Mouse (Mus musculus) erythroblast, embryonic 14.5 days (primary cell): ENCODE measurements around the gene Klhl5. TPM values are rescaled to one million over a fixed set of nuclear protein-coding genes. Genes with fewer than 3 reads are reported as not detected.

Experiments used
- H3K27me3 ChIP-seq: 2 replicates; pipeline ENCODE4 v1.6.1; 2012; ENCODE audit warnings: inconsistent platforms; ENCODE audit not compliant: control insufficient read depth
- H3K36me3 ChIP-seq: 2 replicates; pipeline ENCODE4 v1.6.1; 2012; ENCODE audit warnings: mild to moderate bottlenecking, inconsistent platforms; ENCODE audit not compliant: control insufficient read depth
- H3K4me1 ChIP-seq: 2 replicates; pipeline ENCODE4 v1.6.1; 2012; ENCODE audit warnings: inconsistent platforms; ENCODE audit not compliant: control insufficient read depth
- H3K4me3 ChIP-seq: replicated peaks from 2 replicates; pipeline ENCODE3; 2012; ENCODE audit warnings: moderate library complexity, mild to moderate bottlenecking, inconsistent platforms
- H3K9me3 ChIP-seq: 2 replicates; pipeline ENCODE4 v1.6.1; 2012; ENCODE audit warnings: low read length, inconsistent platforms, mixed read lengths; ENCODE audit not compliant: control insufficient read depth
- GATA1 ChIP-seq: IDR thresholded peaks from 2 replicates; pipeline ENCODE4 v1.6.1; 2012; ENCODE audit warnings: low read length, inconsistent platforms, mixed read lengths
- TAL1 ChIP-seq: IDR thresholded peaks from 3 replicates; pipeline ENCODE4 v1.6.1; 2012; ENCODE audit warnings: low read length, inconsistent platforms, mixed read lengths
- polyA plus RNA-seq: library from polyadenylated mRNA; stranded (reverse); fragments of >175 nt; gene quantifications from 2 replicates; pipeline ENCODE4 v1.2.3, GENCODE M21; 2012

Gene Klhl5
- polyA plus RNA-seq, 1 experiment = 0.01 TPM

GRCm38 (mm10) chr5:65093769-65094168, 13.6 kb upstream of the Klhl5 start:
- Histone ChIP-seq H3K27me3 (no peaks in the 10 kb centered on the region), H3K4me1 (no peaks in the 10 kb centered on the region), H3K4me3 (no peak overlapping the region), H3K9me3 (no peaks in the 10 kb centered on the region), H3K36me3 (no peaks in the 10 kb centered on the region)
- no peak for TF ChIP-seq GATA1
- no peak for TF ChIP-seq TAL1

GRCm38 (mm10) chr5:65094902-65095545, 12.3 kb upstream of the Klhl5 start:
- TF ChIP-seq GATA1 (no peak), TAL1 (no peak)
- H3K27me3 ChIP-seq = no peaks in the 10 kb centered on the region
- no peak overlapping the region for H3K4me3 ChIP-seq
- H3K9me3 ChIP-seq = no peaks in the 10 kb centered on the region
- H3K36me3 ChIP-seq = no peaks in the 10 kb centered on the region
- H3K4me1 ChIP-seq = no peaks in the 10 kb centered on the region

- H3K27me3 ChIP-seq = no peaks in the 10 kb centered on the region
- no peaks in the 10 kb centered on the region for H3K36me3 ChIP-seq
- no peak overlapping the region for H3K4me3 ChIP-seq
- no peaks in the 10 kb centered on the region for H3K9me3 ChIP-seq
- TF ChIP-seq TAL1 = no peak
- TF ChIP-seq GATA1 = no peak
- no peaks in the 10 kb centered on the region for H3K4me1 ChIP-seq
Measured at GRCm38 (mm10) chr5:65096082-65096481, 11.3 kb upstream of the Klhl5 start.

GRCm38 (mm10) chr5:65096805-65097204, 10.5 kb upstream of the Klhl5 start:
- Histone ChIP-seq H3K9me3 (no peaks in the 10 kb centered on the region), H3K36me3 (no peaks in the 10 kb centered on the region), H3K27me3 (no peaks in the 10 kb centered on the region), H3K4me1 (peaks cover 2% of the 10 kb centered on the region), H3K4me3 (no peak overlapping the region)
- TF ChIP-seq TAL1 (no peak), GATA1 (no peak)

- TF ChIP-seq TAL1 (no peak), GATA1 (no peak)
- H3K36me3 ChIP-seq = no peaks in the 10 kb centered on the region
- H3K4me3 ChIP-seq = no peak overlapping the region
- no peaks in the 10 kb centered on the region for H3K27me3 ChIP-seq
- no peaks in the 10 kb centered on the region for H3K9me3 ChIP-seq
- peaks cover 6% of the 10 kb centered on the region for H3K4me1 ChIP-seq
Measured at GRCm38 (mm10) chr5:65097457-65097856, 9.9 kb upstream of the Klhl5 start.

- Histone ChIP-seq H3K9me3 (no peaks in the 10 kb centered on the region), H3K4me3 (no peak overlapping the region), H3K27me3 (no peaks in the 10 kb centered on the region), H3K4me1 (peaks cover 6% of the 10 kb centered on the region), H3K36me3 (no peaks in the 10 kb centered on the region)
- TF ChIP-seq TAL1 (no peak), GATA1 (no peak)
Measured at GRCm38 (mm10) chr5:65100002-65100401, 7.3 kb upstream of the Klhl5 start.

- H3K4me3 ChIP-seq = no peak overlapping the region
- no peak for TF ChIP-seq GATA1
- H3K36me3 ChIP-seq = no peaks in the 10 kb centered on the region
- no peaks in the 10 kb centered on the region for H3K9me3 ChIP-seq
- peaks cover 6% of the 10 kb centered on the region for H3K4me1 ChIP-seq
- no peaks in the 10 kb centered on the region; the same call in 1 of the 2 replicates for H3K27me3 ChIP-seq
Measured at GRCm38 (mm10) chr5:65101209-65101608, 6.1 kb upstream of the Klhl5 start.

- H3K36me3 ChIP-seq = no peaks in the 10 kb centered on the region
- TF ChIP-seq TAL1 (no peak), GATA1 (no peak)
- no peak overlapping the region for H3K4me3 ChIP-seq
- H3K4me1 ChIP-seq = peaks cover 6% of the 10 kb centered on the region
- H3K27me3 ChIP-seq = no peaks in the 10 kb centered on the region; the same call in 1 of the 2 replicates
- no peaks in the 10 kb centered on the region for H3K9me3 ChIP-seq
Measured at GRCm38 (mm10) chr5:65101621-65102020, 5.7 kb upstream of the Klhl5 start.

GRCm38 (mm10) chr5:65102026-65102640, 5.2 kb upstream of the Klhl5 start:
- no peaks in the 10 kb centered on the region for H3K9me3 ChIP-seq
- no peak for TF ChIP-seq GATA1
- no peak for TF ChIP-seq TAL1
- no peaks in the 10 kb centered on the region for H3K36me3 ChIP-seq
- H3K4me3 ChIP-seq = no peak overlapping the region
- no peaks in the 10 kb centered on the region; the same call in 1 of the 2 replicates for H3K27me3 ChIP-seq
- H3K4me1 ChIP-seq = peaks cover 8% of the 10 kb centered on the region
